Mouse (Mus musculus): ENCODE data around the gene Fam19a1.

DNA sequence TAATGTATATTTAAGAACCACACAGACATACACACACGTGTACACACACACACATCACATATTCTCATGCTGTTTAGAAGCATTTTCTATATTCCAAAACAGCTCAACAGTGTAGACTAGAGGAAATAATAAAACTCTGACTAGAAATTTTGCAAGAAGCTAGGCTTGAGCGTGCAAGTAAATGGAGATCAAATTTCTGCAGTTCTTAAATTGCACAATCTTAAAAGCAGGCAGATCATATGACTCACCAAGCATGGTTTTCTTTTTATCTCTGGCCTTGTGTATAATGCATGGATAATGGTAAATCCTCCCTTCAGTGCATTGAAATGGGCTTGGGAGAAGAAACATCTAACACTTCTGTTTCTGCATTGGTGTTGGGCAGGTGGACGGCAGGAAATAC lies 564.9 kb downstream of the Fam19a1 start:
- TF ChIP-seq CTCF (IDR thresholded peaks at IDR 0.05; ENCODE audit: low read depth) (no peak), EP300 (IDR thresholded peaks at IDR 0.05; ENCODE audit: low read depth) (no peak)
